Mouse (Mus musculus) cerebral cortex, adult 2 months (tissue): ENCODE results near the gene Heg1.

Experiments used
- WGBS: fragments of 180-500 bp; shearing (Covaris S2); methylation state at CpG from one replicate; pipeline ENCODE4 v1.1.7; 2018; 5-methylcytosine and 5-hydroxymethylcytosine counted together

Gene Heg1

GRCm38 (mm10) chr16:33772809-33773208, 88.6 kb downstream of the Heg1 start:
- WGBS: 92% methylated on average over 5 of the region's 5 CpGs

- 64% methylated on average over 3 of the region's 3 CpGs for WGBS
These were observed 90.8 kb downstream of the Heg1 start for GRCm38 (mm10) chr16:33774972-33775371.

- WGBS: 91% methylated on average over 1 of the region's 1 CpGs
These were observed 91.7 kb downstream of the Heg1 start for GRCm38 (mm10) chr16:33775733-33776335.

GRCm38 (mm10) chr16:33776766-33777529, 92.8 kb downstream of the Heg1 start:
- WGBS: 78% methylated on average over 7 of the region's 7 CpGs

- WGBS: 95% methylated on average over 6 of the region's 6 CpGs
These were observed 93.4 kb downstream of the Heg1 start for GRCm38 (mm10) chr16:33777607-33778006.

GRCm38 (mm10) chr16:33781789-33782728, 97.9 kb downstream of the Heg1 start:
- 85% methylated on average over 5 of the region's 5 CpGs for WGBS

GRCm38 (mm10) chr16:33782729-33783091, 98.5 kb downstream of the Heg1 start:
- whole genome bisulfite sequencing: 97% methylated on average over 1 of the region's 1 CpGs

- WGBS: 85% methylated on average over 1 of the region's 1 CpGs
These were observed 100.4 kb downstream of the Heg1 start for GRCm38 (mm10) chr16:33784547-33784946.

GRCm38 (mm10) chr16:33785092-33785704, 101.0 kb downstream of the Heg1 start:
- 78% methylated on average over 8 of the region's 8 CpGs for WGBS

GRCm38 (mm10) chr16:33786657-33787390, 102.7 kb downstream of the Heg1 start:
- WGBS: 76% methylated on average over 7 of the region's 7 CpGs

- 92% methylated on average over 10 of the region's 10 CpGs for WGBS
These were observed 109.9 kb downstream of the Heg1 start, which contains the start of gene Muc13 for GRCm38 (mm10) chr16:33793846-33794791. TSS of gene Muc13 (plus strand) at chr16:33794037.

- 93% methylated on average over 4 of the region's 4 CpGs for WGBS
These were observed 110.9 kb downstream of the Heg1 start for GRCm38 (mm10) chr16:33795106-33795505.

- 88% methylated on average over 6 of the region's 6 CpGs for WGBS
These were observed 111.7 kb downstream of the Heg1 start for GRCm38 (mm10) chr16:33795887-33796286.

GRCm38 (mm10) chr16:33796756-33797155, 112.6 kb downstream of the Heg1 start:
- WGBS: 91% methylated on average over 3 of the region's 3 CpGs

- 44% methylated on average over 5 of the region's 5 CpGs for WGBS
These were observed 113.7 kb downstream of the Heg1 start for GRCm38 (mm10) chr16:33797860-33798259.

GRCm38 (mm10) chr16:33810002-33810401, 125.8 kb downstream of the Heg1 start:
- WGBS: 73% methylated on average over 3 of the region's 3 CpGs

GRCm38 (mm10) chr16:33818413-33819165, 134.4 kb downstream of the Heg1 start:
- WGBS: 94% methylated on average over 7 of the region's 7 CpGs

- 26% methylated on average over 17 of the region's 17 CpGs for WGBS
These were observed 136.4 kb downstream of the Heg1 start for GRCm38 (mm10) chr16:33820269-33821178.
